Mouse (Mus musculus) right cerebral cortex, postnatal 14 days (tissue): ENCODE results near the gene Asb10.

ENCODE experiments used
- DNase-seq: peaks from one replicate; pipeline ENCODE4 v3.0.0; 2022

Asb10 gene

DNA sequence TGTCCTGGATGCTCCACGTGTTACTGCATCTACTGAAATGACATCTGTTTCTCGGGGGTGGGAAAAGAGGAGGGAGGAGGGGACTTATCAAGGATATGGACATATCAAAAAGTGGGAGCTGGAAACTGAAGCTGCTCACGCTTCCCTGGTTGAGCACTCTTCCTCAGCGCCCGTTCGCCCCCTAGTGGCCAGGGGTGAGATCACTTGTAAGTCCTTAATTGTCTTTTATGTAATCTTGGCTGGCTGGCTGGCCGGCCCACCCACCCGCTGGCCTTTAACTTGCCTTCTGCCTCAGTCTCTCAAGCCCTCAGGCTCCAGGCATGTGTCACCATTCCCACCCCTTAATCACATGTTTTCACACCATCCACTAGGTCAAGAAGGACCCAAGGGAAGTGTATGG is 54.7 kb downstream of the Asb10 start:
- peak; percentile 91 for DNase-seq

DNA sequence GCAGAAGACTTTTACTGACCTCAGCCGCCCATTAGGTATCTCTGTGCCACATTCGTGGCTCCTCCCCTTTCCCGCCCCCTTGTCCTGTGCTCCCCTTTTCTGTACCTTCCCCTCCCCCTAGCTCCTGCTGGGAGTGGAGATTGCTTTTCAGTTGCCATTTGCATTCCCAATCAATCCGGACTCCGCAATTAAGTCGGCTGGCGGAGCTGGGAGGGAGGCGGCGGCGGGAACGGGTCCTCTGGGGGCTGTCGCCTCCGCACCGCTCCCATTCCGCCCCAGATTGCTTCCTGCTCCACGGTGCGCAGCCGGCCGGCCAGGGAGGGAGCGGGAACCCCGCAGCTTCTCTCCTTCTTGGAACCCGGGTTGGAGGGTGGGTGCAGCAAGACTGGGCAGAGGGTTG is 55.8 kb downstream of the Asb10 start:
- DNase-seq = no peak

DNA sequence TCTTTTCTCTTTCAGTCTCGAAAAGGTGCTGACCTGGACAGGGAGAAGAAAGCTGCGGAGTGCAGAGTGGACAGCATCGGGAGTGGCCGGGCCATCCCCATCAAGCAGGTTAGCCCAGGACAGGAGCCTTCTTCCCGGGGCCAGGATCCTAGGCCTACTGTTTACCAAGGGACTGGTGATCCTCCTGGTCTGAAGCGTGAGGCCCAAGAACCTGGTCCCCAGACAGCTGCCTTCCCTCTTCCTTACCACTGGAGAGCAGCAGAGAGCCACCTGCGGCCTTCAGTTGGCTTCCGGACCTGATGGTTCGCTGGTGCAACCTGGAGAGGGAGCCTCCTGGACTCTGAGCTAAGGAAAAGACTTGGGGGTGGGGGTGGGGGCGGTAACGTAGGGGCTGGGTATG is 57.5 kb downstream of the Asb10 start:
- peak; percentile 58 for DNase-seq
